Mouse (Mus musculus): ENCODE measurements around the gene Zdhhc12. TPM values are rescaled to one million over a fixed set of nuclear protein-coding genes. Genes with fewer than 3 reads are reported as not detected.
"Not testable (repeated sequence)": the region's sequence is repeated elsewhere in the genome, so short reads cannot be mapped to it uniquely, and the experiment has no call there.

Zdhhc12 gene
- polyA plus RNA-seq, 1 experiment, result 19.5 TPM

- Histone ChIP-seq H3K4me3 (ENCODE audit: insufficient read depth, low read length) (no peak within 1 kb of the TSS), H3K27ac (ENCODE audit: insufficient read depth, low read length) (no peak within 1 kb of the TSS), H3K4me1 (ENCODE audit: control insufficient read depth, insufficient read depth, low read length) (no peaks in the 10 kb centered on the region)
- TF ChIP-seq POLR2A (IDR thresholded peaks at IDR 0.05; ENCODE audit: extremely low read depth, insufficient read depth, low read length), result no peak
These were observed 36.1 kb downstream of the Zdhhc12 start, which contains the start of gene Set for GRCm38 (mm10) chr2:30057223-30057904. Gene Set, plus strand, starts transcription at chr2:30057378.

- no peak overlapping the region for H3K27ac ChIP-seq (ENCODE audit: insufficient read depth, low read length)
- H3K4me3 ChIP-seq (ENCODE audit: insufficient read depth, low read length), result no peak overlapping the region
- no peak for TF ChIP-seq CTCF (IDR thresholded peaks at IDR 0.05; ENCODE audit: extremely low read depth, insufficient read depth, low read length)
- no peak for TF ChIP-seq POLR2A (IDR thresholded peaks at IDR 0.05; ENCODE audit: extremely low read depth, insufficient read depth, low read length)
- no peaks in the 10 kb centered on the region for H3K4me1 ChIP-seq (ENCODE audit: control insufficient read depth, insufficient read depth, low read length)
These were observed 36.7 kb downstream of the Zdhhc12 start for GRCm38 (mm10) chr2:30056736-30057135.

- H3K27ac ChIP-seq (ENCODE audit: insufficient read depth, low read length), result not testable (repeated sequence)
These were observed 38.1 kb downstream of the Zdhhc12 start for GRCm38 (mm10) chr2:30055310-30055709.

GRCm38 (mm10) chr2:30051992-30052761, 41.3 kb downstream of the Zdhhc12 start:
- Histone ChIP-seq H3K4me1 (ENCODE audit: control insufficient read depth, insufficient read depth, low read length) (no peaks in the 10 kb centered on the region; the same call in 1 of the 2 replicates), H3K27ac (ENCODE audit: insufficient read depth, low read length) (no peak overlapping the region), H3K4me3 (ENCODE audit: insufficient read depth, low read length) (no peak overlapping the region)
- no peak for TF ChIP-seq POLR2A (IDR thresholded peaks at IDR 0.05; ENCODE audit: extremely low read depth, insufficient read depth, low read length)
- TF ChIP-seq CTCF (IDR thresholded peaks at IDR 0.05; ENCODE audit: extremely low read depth, insufficient read depth, low read length), result 0 out of 2 replicates have a peak, but pooled peaks have one; percentile 6

More at GRCm38 (mm10) chr2:30055310-30055709, 38.1 kb downstream of the Zdhhc12 start:
- H3K4me3 ChIP-seq (ENCODE audit: insufficient read depth, low read length); H3K4me1 ChIP-seq (ENCODE audit: control insufficient read depth, insufficient read depth, low read length): not testable (repeated sequence)

GRCm38 (mm10) chr2:30049831-30050230, 43.6 kb downstream of the Zdhhc12 start:
- no peak overlapping the region for H3K27ac ChIP-seq (ENCODE audit: insufficient read depth, low read length)
- TF ChIP-seq POLR2A (IDR thresholded peaks at IDR 0.05; ENCODE audit: extremely low read depth, insufficient read depth, low read length) (no peak), CTCF (IDR thresholded peaks at IDR 0.05; ENCODE audit: extremely low read depth, insufficient read depth, low read length) (no peak)
- H3K4me3 ChIP-seq (ENCODE audit: insufficient read depth, low read length), result no peak overlapping the region
- no peaks in the 10 kb centered on the region; the same call in 1 of the 2 replicates for H3K4me1 ChIP-seq (ENCODE audit: control insufficient read depth, insufficient read depth, low read length)

- Histone ChIP-seq H3K4me1 (ENCODE audit: control insufficient read depth, insufficient read depth, low read length) (no peaks in the 10 kb centered on the region; the same call in 1 of the 2 replicates), H3K27ac (ENCODE audit: insufficient read depth, low read length) (peak within 1 kb of the TSS; percentile 92), H3K4me3 (ENCODE audit: insufficient read depth, low read length) (peak within 1 kb of the TSS; percentile 67)
- no peak for TF ChIP-seq CTCF (IDR thresholded peaks at IDR 0.05; ENCODE audit: extremely low read depth, insufficient read depth, low read length)
- TF ChIP-seq POLR2A (IDR thresholded peaks at IDR 0.05; ENCODE audit: extremely low read depth, insufficient read depth, low read length), result peak; percentile 70; the same call in 1 of the 2 replicates
These were observed 44.6 kb downstream of the Zdhhc12 start, which contains the start of gene Wdr34 for GRCm38 (mm10) chr2:30048699-30049388. Gene Wdr34, minus strand, starts transcription at chr2:30048881.

GRCm38 (mm10) chr2:30048101-30048501, 45.3 kb downstream of the Zdhhc12 start:
- no peak for TF ChIP-seq CTCF (IDR thresholded peaks at IDR 0.05; ENCODE audit: extremely low read depth, insufficient read depth, low read length)
- no peak for TF ChIP-seq POLR2A (IDR thresholded peaks at IDR 0.05; ENCODE audit: extremely low read depth, insufficient read depth, low read length)
- Histone ChIP-seq H3K4me1 (ENCODE audit: control insufficient read depth, insufficient read depth, low read length) (no peaks in the 10 kb centered on the region; the same call in 1 of the 2 replicates), H3K4me3 (ENCODE audit: insufficient read depth, low read length) (peak overlapping the region; percentile 67), H3K27ac (ENCODE audit: insufficient read depth, low read length) (no peak overlapping the region)

- Histone ChIP-seq H3K27ac (ENCODE audit: insufficient read depth, low read length) (no peak overlapping the region), H3K4me1 (ENCODE audit: control insufficient read depth, insufficient read depth, low read length) (no peaks in the 10 kb centered on the region; the same call in 1 of the 2 replicates), H3K4me3 (ENCODE audit: insufficient read depth, low read length) (no peak overlapping the region)
- TF ChIP-seq CTCF (IDR thresholded peaks at IDR 0.05; ENCODE audit: extremely low read depth, insufficient read depth, low read length), result no peak
- TF ChIP-seq POLR2A (IDR thresholded peaks at IDR 0.05; ENCODE audit: extremely low read depth, insufficient read depth, low read length), result no peak
These were observed 46.3 kb downstream of the Zdhhc12 start for GRCm38 (mm10) chr2:30047127-30047526.

GRCm38 (mm10) chr2:30044550-30044949, 48.9 kb downstream of the Zdhhc12 start:
- no peak overlapping the region for H3K27ac ChIP-seq (ENCODE audit: insufficient read depth, low read length)
- H3K4me3 ChIP-seq (ENCODE audit: insufficient read depth, low read length), result no peak overlapping the region
- H3K4me1 ChIP-seq (ENCODE audit: control insufficient read depth, insufficient read depth, low read length), result no peaks in the 10 kb centered on the region; the same call in 1 of the 2 replicates
- TF ChIP-seq CTCF (IDR thresholded peaks at IDR 0.05; ENCODE audit: extremely low read depth, insufficient read depth, low read length) (no peak), POLR2A (IDR thresholded peaks at IDR 0.05; ENCODE audit: extremely low read depth, insufficient read depth, low read length) (no peak)
